Mouse (Mus musculus) CD8-positive naive resting alpha-beta T cell, adult 57 days (primary cell): ENCODE results near the gene Rnf17. TPM values are rescaled to one million over a fixed set of nuclear protein-coding genes. Genes with fewer than 3 reads are reported as not detected.

Source experiments
- total RNA-seq: library from RNA; stranded (reverse); gene quantifications from one replicate; pipeline ENCODE4 v1.2.4, GENCODE M21; 2023

Gene Rnf17
- not detected for total RNA-seq

GRCm38 (mm10) chr14:56402311-56403071 is at the start of gene Rnf17:
Gene Rnf17 (plus strand): TSS chr14:56402581.

GRCm38 (mm10) chr14:56364711-56365237 is 37.6 kb upstream of the Rnf17 start, which contains the start of gene Atp12a:
Gene Atp12a (plus strand): TSS chr14:56365068.

Other genes with a start within 250 kb of the Rnf17 start
- gene Gzmg, start 243.0 kb upstream of the Rnf17 start, total RNA-seq = not detected
- not detected for gene Gzmn, start 228.0 kb upstream of the Rnf17 start, total RNA-seq
- gene Gzmf, start 191.2 kb upstream of the Rnf17 start, total RNA-seq = not detected
- 0.61 TPM for gene Gzmc, start 167.9 kb upstream of the Rnf17 start, total RNA-seq
- gene Gzmb, start 140.3 kb upstream of the Rnf17 start, total RNA-seq = 2.5 TPM
- gene Atp12a, start 37.5 kb upstream of the Rnf17 start, total RNA-seq = not detected
- 18.1 TPM for gene Cenpj, start 172.8 kb downstream of the Rnf17 start, total RNA-seq
- gene Parp4, start 173.0 kb downstream of the Rnf17 start, total RNA-seq = 67.4 TPM